Mouse (Mus musculus): ENCODE measurements around the gene Scel. TPM values are rescaled to one million over a fixed set of nuclear protein-coding genes. Genes with fewer than 3 reads are reported as not detected.

The Scel gene
- polyA plus RNA-seq, 1 experiment from 2014 or later: 0.34 TPM

- H3K27ac ChIP-seq (ENCODE audit: low read depth, low read length): no peak overlapping the region
- H3K36me3 ChIP-seq (ENCODE audit: control insufficient read depth, insufficient read depth, low read length): no peaks in the 10 kb centered on the region
- DNase-seq (ENCODE audit: low spot score): no peak
Observed at GRCm38 (mm10) chr14:103546246-103546645, 33.1 kb downstream of the Scel start.

DNA sequence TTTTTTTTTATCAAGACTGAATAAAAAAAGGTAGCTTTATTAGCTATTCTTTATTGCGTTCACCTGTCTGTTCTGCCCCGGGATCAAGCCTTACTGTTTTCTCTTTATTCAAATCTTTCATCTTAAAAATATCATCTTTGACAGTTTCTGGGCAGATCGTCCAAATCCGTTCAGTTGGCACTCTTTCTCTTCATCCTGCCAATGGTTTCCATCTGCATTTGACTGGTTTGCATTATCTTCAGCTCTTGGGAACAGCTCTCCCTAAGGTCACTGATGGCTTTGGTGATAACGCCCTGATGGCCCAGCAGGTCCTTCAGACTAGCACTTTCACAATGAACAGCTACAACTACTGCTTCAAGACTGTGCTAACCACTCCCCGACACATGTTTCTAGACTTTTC is 35.1 kb downstream of the Scel start:
- no peak for ATAC-seq (replicated peaks; ENCODE audit: low FRiP score)
- Histone ChIP-seq H3K4me2 (no peak overlapping the region), H3K27ac (ENCODE audit: low read depth, low read length) (no peak overlapping the region), H3K4me3 (ENCODE audit: low read depth, low read length) (no peak overlapping the region), H3K27me3 (replicated peaks; ENCODE audit: control insufficient read depth, insufficient read depth, low read length) (no peaks in the 10 kb centered on the region), H3K4me1 (replicated peaks; ENCODE audit: control insufficient read depth, insufficient read depth, low read length) (no peaks in the 10 kb centered on the region), H3K9me3 (ENCODE audit: control insufficient read depth, low read length) (no peaks in the 10 kb centered on the region), H3K36me3 (ENCODE audit: control insufficient read depth, insufficient read depth, low read length) (no peaks in the 10 kb centered on the region), H3K9ac (ENCODE audit: low read depth, low read length) (no peak overlapping the region)
- 82% methylated on average over 6 of the region's 6 CpGs for WGBS
- DNase-seq (ENCODE audit: low spot score): no peak

More at GRCm38 (mm10) chr14:103546246-103546645, 33.1 kb downstream of the Scel start:
- no peak for ATAC-seq (replicated peaks; ENCODE audit: low FRiP score)
- Histone ChIP-seq H3K4me1 (replicated peaks; ENCODE audit: control insufficient read depth, insufficient read depth, low read length) (no peaks in the 10 kb centered on the region), H3K4me2 (no peak overlapping the region), H3K27me3 (replicated peaks; ENCODE audit: control insufficient read depth, insufficient read depth, low read length) (no peaks in the 10 kb centered on the region), H3K4me3 (ENCODE audit: low read depth, low read length) (no peak overlapping the region), H3K9ac (ENCODE audit: low read depth, low read length) (no peak overlapping the region), H3K9me3 (ENCODE audit: control insufficient read depth, low read length) (no peaks in the 10 kb centered on the region)
- WGBS: 84% methylated on average over 12 of the region's 12 CpGs

DNA sequence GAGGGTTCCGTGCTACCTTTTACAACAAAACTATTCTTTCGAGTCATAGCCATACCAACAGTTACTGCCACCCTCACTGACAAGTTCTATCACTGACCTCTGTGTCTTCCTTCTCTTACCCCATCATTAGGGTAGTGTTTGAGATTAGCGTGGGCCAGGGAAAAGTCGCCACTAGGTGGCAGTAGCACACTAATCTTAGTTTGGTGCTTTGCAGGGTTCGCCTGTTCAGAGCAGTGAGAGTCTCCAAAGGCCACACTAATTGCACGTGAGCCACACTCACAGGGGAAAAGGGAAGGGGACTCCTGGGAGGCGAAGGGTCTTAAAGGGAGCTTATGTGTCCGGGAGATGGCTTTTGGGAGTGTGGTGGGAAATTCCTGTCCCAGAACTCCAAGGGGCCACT is 37.3 kb downstream of the Scel start:
- WGBS: 15% methylated on average over 8 of the region's 8 CpGs
- H3K4me2 ChIP-seq: no peak overlapping the region
- DNase-seq (ENCODE audit: low spot score): peak; percentile 53
- ATAC-seq (replicated peaks; ENCODE audit: low FRiP score): peak; percentile 70
- H3K4me3 ChIP-seq (ENCODE audit: low read depth, low read length): no peak overlapping the region
- H3K9me3 ChIP-seq (ENCODE audit: control insufficient read depth, low read length): no peaks in the 10 kb centered on the region
- no peaks in the 10 kb centered on the region for H3K36me3 ChIP-seq (ENCODE audit: control insufficient read depth, insufficient read depth, low read length)
- no peak overlapping the region for H3K9ac ChIP-seq (ENCODE audit: low read depth, low read length)
- no peak overlapping the region for H3K27ac ChIP-seq (ENCODE audit: low read depth, low read length)
- no peaks in the 10 kb centered on the region for H3K27me3 ChIP-seq (replicated peaks; ENCODE audit: control insufficient read depth, insufficient read depth, low read length)
- H3K4me1 ChIP-seq (replicated peaks; ENCODE audit: control insufficient read depth, insufficient read depth, low read length): no peaks in the 10 kb centered on the region

GRCm38 (mm10) chr14:103550921-103551320 is 37.8 kb downstream of the Scel start:
- Histone ChIP-seq H3K4me3 (ENCODE audit: low read depth, low read length) (no peak overlapping the region), H3K4me2 (no peak overlapping the region), H3K27me3 (replicated peaks; ENCODE audit: control insufficient read depth, insufficient read depth, low read length) (no peaks in the 10 kb centered on the region), H3K9me3 (ENCODE audit: control insufficient read depth, low read length) (no peaks in the 10 kb centered on the region), H3K9ac (ENCODE audit: low read depth, low read length) (no peak overlapping the region), H3K27ac (ENCODE audit: low read depth, low read length) (no peak overlapping the region), H3K4me1 (replicated peaks; ENCODE audit: control insufficient read depth, insufficient read depth, low read length) (no peaks in the 10 kb centered on the region), H3K36me3 (ENCODE audit: control insufficient read depth, insufficient read depth, low read length) (no peaks in the 10 kb centered on the region)
- 72% methylated on average over 10 of the region's 10 CpGs for WGBS
- ATAC-seq (replicated peaks; ENCODE audit: low FRiP score) (no peak), DNase-seq (ENCODE audit: low spot score) (no peak)

DNA sequence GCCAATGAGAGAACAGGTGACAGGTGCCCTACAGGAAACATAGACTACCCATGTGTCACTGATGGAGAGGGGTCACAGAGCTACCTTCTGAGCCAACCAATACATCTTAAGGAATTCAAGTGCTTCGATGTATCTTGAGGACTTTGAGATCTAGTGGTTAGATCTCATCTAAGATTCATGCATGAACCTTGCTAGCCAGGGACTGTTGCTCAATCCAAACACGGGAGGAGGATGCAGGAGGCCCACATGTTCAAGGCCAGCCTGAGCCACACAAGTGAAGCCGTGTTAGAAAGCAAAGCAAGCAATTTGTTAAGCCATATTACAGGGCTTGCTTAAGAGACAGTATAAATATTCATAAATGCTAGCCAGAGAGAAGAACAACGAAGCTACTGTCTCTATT is 38.8 kb downstream of the Scel start:
- no peak overlapping the region for H3K4me2 ChIP-seq
- DNase-seq (ENCODE audit: low spot score): no peak
- H3K9ac ChIP-seq (ENCODE audit: low read depth, low read length): no peak overlapping the region
- WGBS: 69% methylated on average over 4 of the region's 4 CpGs
- H3K27me3 ChIP-seq (replicated peaks; ENCODE audit: control insufficient read depth, insufficient read depth, low read length): no peaks in the 10 kb centered on the region
- no peaks in the 10 kb centered on the region for H3K4me1 ChIP-seq (replicated peaks; ENCODE audit: control insufficient read depth, insufficient read depth, low read length)
- no peak for ATAC-seq (replicated peaks; ENCODE audit: low FRiP score)
- H3K9me3 ChIP-seq (ENCODE audit: control insufficient read depth, low read length): no peaks in the 10 kb centered on the region
- no peak overlapping the region for H3K27ac ChIP-seq (ENCODE audit: low read depth, low read length)
- H3K4me3 ChIP-seq (ENCODE audit: low read depth, low read length): no peak overlapping the region
- H3K36me3 ChIP-seq (ENCODE audit: control insufficient read depth, insufficient read depth, low read length): no peaks in the 10 kb centered on the region

GRCm38 (mm10) chr14:103552379-103552778 is 39.2 kb downstream of the Scel start:
- H3K9me3 ChIP-seq (ENCODE audit: control insufficient read depth, low read length): no peaks in the 10 kb centered on the region
- no peaks in the 10 kb centered on the region for H3K27me3 ChIP-seq (replicated peaks; ENCODE audit: control insufficient read depth, insufficient read depth, low read length)
- H3K4me1 ChIP-seq (replicated peaks; ENCODE audit: control insufficient read depth, insufficient read depth, low read length): no peaks in the 10 kb centered on the region
- no peak overlapping the region for H3K27ac ChIP-seq (ENCODE audit: low read depth, low read length)
- ATAC-seq (replicated peaks; ENCODE audit: low FRiP score) (no peak), DNase-seq (ENCODE audit: low spot score) (no peak)
- no peak overlapping the region for H3K4me3 ChIP-seq (ENCODE audit: low read depth, low read length)
- H3K9ac ChIP-seq (ENCODE audit: low read depth, low read length): no peak overlapping the region
- 76% methylated on average over 4 of the region's 4 CpGs for WGBS
- H3K4me2 ChIP-seq: no peak overlapping the region
- no peaks in the 10 kb centered on the region for H3K36me3 ChIP-seq (ENCODE audit: control insufficient read depth, insufficient read depth, low read length)

DNA sequence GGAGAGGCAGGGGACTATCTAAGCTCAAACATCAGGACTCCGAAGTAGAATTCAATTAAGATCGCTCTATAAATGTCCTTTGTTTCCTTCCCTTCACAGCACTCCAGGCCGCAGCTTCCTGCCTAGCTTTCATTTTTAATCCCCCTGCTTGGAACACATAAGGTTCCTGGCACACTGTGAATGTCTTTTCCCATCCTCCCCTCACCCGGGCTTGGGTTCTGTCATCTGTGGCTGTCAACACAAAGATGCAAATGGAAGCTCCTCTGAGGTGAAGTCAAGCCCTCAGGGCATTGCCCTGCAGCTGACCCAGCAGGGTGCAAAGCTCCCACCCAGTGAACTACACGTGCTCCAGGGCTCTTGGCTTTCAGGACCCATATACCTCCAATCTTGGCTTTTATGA is 43.5 kb downstream of the Scel start:
- ATAC-seq (replicated peaks; ENCODE audit: low FRiP score): no peak; the same call in 1 of the 2 replicates
- H3K27me3 ChIP-seq (replicated peaks; ENCODE audit: control insufficient read depth, insufficient read depth, low read length): no peaks in the 10 kb centered on the region
- H3K4me1 ChIP-seq (replicated peaks; ENCODE audit: control insufficient read depth, insufficient read depth, low read length): no peaks in the 10 kb centered on the region
- no peaks in the 10 kb centered on the region for H3K9me3 ChIP-seq (ENCODE audit: control insufficient read depth, low read length)
- H3K4me2 ChIP-seq: no peak overlapping the region
- 62% methylated on average over 5 of the region's 5 CpGs for WGBS
- H3K4me3 ChIP-seq (ENCODE audit: low read depth, low read length): no peak overlapping the region
- no peak overlapping the region for H3K9ac ChIP-seq (ENCODE audit: low read depth, low read length)
- no peaks in the 10 kb centered on the region for H3K36me3 ChIP-seq (ENCODE audit: control insufficient read depth, insufficient read depth, low read length)
- no peak for DNase-seq (ENCODE audit: low spot score)
- H3K27ac ChIP-seq (ENCODE audit: low read depth, low read length): no peak overlapping the region

GRCm38 (mm10) chr14:103561383-103562096 is 48.4 kb downstream of the Scel start:
- no peak for ATAC-seq (replicated peaks; ENCODE audit: low FRiP score)
- H3K4me2 ChIP-seq: no peak overlapping the region
- no peaks in the 10 kb centered on the region for H3K27me3 ChIP-seq (replicated peaks; ENCODE audit: control insufficient read depth, insufficient read depth, low read length)
- H3K4me1 ChIP-seq (replicated peaks; ENCODE audit: control insufficient read depth, insufficient read depth, low read length): no peaks in the 10 kb centered on the region
- no peak for DNase-seq (ENCODE audit: low spot score)
- H3K9ac ChIP-seq (ENCODE audit: low read depth, low read length): no peak overlapping the region
- WGBS: 80% methylated on average over 8 of the region's 8 CpGs
- H3K36me3 ChIP-seq (ENCODE audit: control insufficient read depth, insufficient read depth, low read length): no peaks in the 10 kb centered on the region
- H3K27ac ChIP-seq (ENCODE audit: low read depth, low read length): no peak overlapping the region
- no peak overlapping the region for H3K4me3 ChIP-seq (ENCODE audit: low read depth, low read length)
- H3K9me3 ChIP-seq (ENCODE audit: control insufficient read depth, low read length): no peaks in the 10 kb centered on the region

GRCm38 (mm10) chr14:103567957-103568356 is 54.8 kb downstream of the Scel start:
- ATAC-seq (replicated peaks; ENCODE audit: low FRiP score): no peak
- no peaks in the 10 kb centered on the region for H3K4me1 ChIP-seq (replicated peaks; ENCODE audit: control insufficient read depth, insufficient read depth, low read length)
- no peak overlapping the region for H3K4me2 ChIP-seq
- H3K27me3 ChIP-seq (replicated peaks; ENCODE audit: control insufficient read depth, insufficient read depth, low read length): no peaks in the 10 kb centered on the region
- H3K9me3 ChIP-seq (ENCODE audit: control insufficient read depth, low read length): no peaks in the 10 kb centered on the region
- no peak overlapping the region for H3K27ac ChIP-seq (ENCODE audit: low read depth, low read length)
- H3K9ac ChIP-seq (ENCODE audit: low read depth, low read length): no peak overlapping the region
- 60% methylated on average over 1 of the region's 1 CpGs for WGBS
- no peak for DNase-seq (ENCODE audit: low spot score)
- H3K4me3 ChIP-seq (ENCODE audit: low read depth, low read length): no peak overlapping the region
- no peaks in the 10 kb centered on the region for H3K36me3 ChIP-seq (ENCODE audit: control insufficient read depth, insufficient read depth, low read length)

Measured in liver, embryonic 11.5 days (tissue).